Mouse (Mus musculus): ENCODE measurements around the gene Trim44. TPM values are rescaled to one million over a fixed set of nuclear protein-coding genes. Genes with fewer than 3 reads are reported as not detected.

Gene Trim44
- polyA plus RNA-seq, 1 experiment from 2014 or later: 4.9 TPM

DNA sequence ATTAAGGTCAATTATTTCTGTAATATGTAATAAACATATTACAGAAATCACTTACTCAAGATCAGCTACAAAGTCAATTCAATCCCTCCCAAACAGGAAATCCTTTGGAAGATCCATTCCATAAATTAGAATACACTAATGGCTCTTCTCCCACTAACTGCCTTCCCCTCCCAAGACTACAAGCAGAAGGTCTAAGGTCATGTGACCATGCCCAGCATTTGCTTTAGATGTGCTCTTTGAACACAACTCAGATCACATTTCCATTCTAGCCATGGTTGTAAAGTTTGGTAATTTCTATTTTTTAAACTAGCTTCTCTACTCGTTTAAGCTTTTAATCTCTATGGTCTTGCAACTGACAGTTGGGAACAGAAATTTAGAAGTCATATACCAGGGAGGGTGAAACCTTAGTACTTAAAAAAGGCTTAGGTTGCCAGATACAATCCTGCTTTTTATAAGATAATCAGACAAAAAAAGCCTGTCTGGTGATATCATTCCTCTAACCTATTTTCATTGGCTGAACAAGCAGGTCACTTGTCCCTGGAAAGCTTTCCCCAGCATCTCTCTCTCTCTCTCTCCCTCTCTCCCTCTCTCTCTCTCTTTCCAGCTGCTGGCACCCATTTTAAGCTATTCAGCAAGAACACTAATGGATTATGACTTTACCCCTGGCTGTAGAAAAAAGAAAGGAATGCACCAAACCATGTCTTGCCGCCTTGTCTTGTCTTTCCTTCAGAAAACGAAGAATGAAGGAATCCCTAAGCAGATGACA, 24.4 kb downstream of the Trim44 start:
- no peaks in the 10 kb centered on the region for H3K36me3 ChIP-seq (replicated peaks; ENCODE audit: insufficient read depth, low read length)
- H3K27me3 ChIP-seq (ENCODE audit: insufficient read depth, low read length): no peaks in the 10 kb centered on the region
- H3K27ac ChIP-seq (ENCODE audit: low read depth): no peak overlapping the region
- peaks cover 32% of the 10 kb centered on the region for H3K4me1 ChIP-seq (ENCODE audit: insufficient read depth)
- ATAC-seq: no peak
- no peak for DNase-seq
- no peak overlapping the region for H3K4me2 ChIP-seq (ENCODE audit: low read depth, low read length)
- no peak overlapping the region for H3K4me3 ChIP-seq (ENCODE audit: low read depth, low read length)
- no peaks in the 10 kb centered on the region for H3K9me3 ChIP-seq (ENCODE audit: low read length)
- TF ChIP-seq CTCF (IDR thresholded peaks at IDR 0.05; ENCODE audit: low read depth) (no peak), EP300 (IDR thresholded peaks at IDR 0.05; ENCODE audit: low read depth) (no peak)
- no peak overlapping the region for H3K9ac ChIP-seq (replicated peaks)
- 64% methylated on average over 3 of the region's 3 CpGs for WGBS (ENCODE audit: insufficient replicate concordance)

DNA sequence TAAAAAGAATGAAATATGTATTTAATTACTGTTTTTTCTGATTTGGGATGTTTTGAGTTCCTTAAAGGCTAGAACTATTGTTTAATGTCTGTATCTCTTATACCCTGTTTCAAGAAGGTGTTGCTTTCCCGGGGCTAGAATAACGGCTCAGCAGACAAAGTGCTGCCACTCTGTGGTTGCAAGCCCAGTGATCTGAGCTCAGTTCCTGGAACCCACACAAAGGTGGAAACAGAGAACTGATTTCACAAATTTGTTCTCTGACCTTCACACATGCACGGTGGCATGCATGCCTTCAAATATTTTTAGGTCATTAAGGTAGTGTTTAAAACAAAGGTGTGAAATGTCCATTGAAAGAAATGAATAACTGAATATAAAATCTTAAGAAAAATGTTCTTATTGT, 25.1 kb downstream of the Trim44 start:
- H3K9me3 ChIP-seq (ENCODE audit: low read length): no peaks in the 10 kb centered on the region
- 29% methylated on average over 3 of the region's 3 CpGs for WGBS (ENCODE audit: insufficient replicate concordance)
- ATAC-seq (no peak), DNase-seq (no peak)
- H3K27ac ChIP-seq (ENCODE audit: low read depth): no peak overlapping the region
- no peaks in the 10 kb centered on the region for H3K36me3 ChIP-seq (replicated peaks; ENCODE audit: insufficient read depth, low read length)
- H3K4me2 ChIP-seq (ENCODE audit: low read depth, low read length): no peak overlapping the region
- H3K4me3 ChIP-seq (ENCODE audit: low read depth, low read length): no peak overlapping the region
- no peaks in the 10 kb centered on the region for H3K27me3 ChIP-seq (ENCODE audit: insufficient read depth, low read length)
- H3K9ac ChIP-seq (replicated peaks): no peak overlapping the region
- TF ChIP-seq CTCF (IDR thresholded peaks at IDR 0.05; ENCODE audit: low read depth): peak; percentile 30; the same call in 1 of the 2 replicates
- TF ChIP-seq EP300 (IDR thresholded peaks at IDR 0.05; ENCODE audit: low read depth): no peak
- H3K4me1 ChIP-seq (ENCODE audit: insufficient read depth): peaks cover 32% of the 10 kb centered on the region

DNA sequence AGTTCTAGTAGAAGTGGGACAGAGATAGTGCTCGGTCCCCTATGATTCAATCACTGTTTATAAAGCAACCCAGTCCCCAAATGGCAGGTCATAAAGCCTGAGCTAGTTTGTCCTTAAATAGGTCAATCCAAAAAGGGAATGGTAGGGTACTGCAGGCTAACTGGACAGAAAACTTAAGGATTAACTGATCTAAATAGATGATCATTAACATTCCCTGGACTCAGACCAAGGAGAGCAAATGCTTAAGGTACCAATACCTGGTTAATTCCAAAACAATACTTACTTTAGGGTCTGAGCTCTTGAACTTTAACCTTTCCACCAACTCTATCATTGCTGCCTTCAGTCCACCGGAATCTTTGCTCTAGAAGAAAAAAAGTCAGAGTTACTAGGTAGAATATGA, 27.0 kb downstream of the Trim44 start:
- H3K4me2 ChIP-seq (ENCODE audit: low read depth, low read length): no peak overlapping the region
- H3K9ac ChIP-seq (replicated peaks): no peak overlapping the region
- H3K36me3 ChIP-seq (replicated peaks; ENCODE audit: insufficient read depth, low read length): no peaks in the 10 kb centered on the region
- H3K4me1 ChIP-seq (ENCODE audit: insufficient read depth): peaks cover 32% of the 10 kb centered on the region
- H3K27ac ChIP-seq (ENCODE audit: low read depth): no peak overlapping the region
- TF ChIP-seq CTCF (IDR thresholded peaks at IDR 0.05; ENCODE audit: low read depth) (no peak), EP300 (IDR thresholded peaks at IDR 0.05; ENCODE audit: low read depth) (no peak)
- no peaks in the 10 kb centered on the region for H3K9me3 ChIP-seq (ENCODE audit: low read length)
- 71% methylated on average over 2 of the region's 2 CpGs for WGBS (ENCODE audit: insufficient replicate concordance)
- no peak overlapping the region for H3K4me3 ChIP-seq (ENCODE audit: low read depth, low read length)
- no peaks in the 10 kb centered on the region for H3K27me3 ChIP-seq (ENCODE audit: insufficient read depth, low read length)
- ATAC-seq (no peak), DNase-seq (no peak)

DNA sequence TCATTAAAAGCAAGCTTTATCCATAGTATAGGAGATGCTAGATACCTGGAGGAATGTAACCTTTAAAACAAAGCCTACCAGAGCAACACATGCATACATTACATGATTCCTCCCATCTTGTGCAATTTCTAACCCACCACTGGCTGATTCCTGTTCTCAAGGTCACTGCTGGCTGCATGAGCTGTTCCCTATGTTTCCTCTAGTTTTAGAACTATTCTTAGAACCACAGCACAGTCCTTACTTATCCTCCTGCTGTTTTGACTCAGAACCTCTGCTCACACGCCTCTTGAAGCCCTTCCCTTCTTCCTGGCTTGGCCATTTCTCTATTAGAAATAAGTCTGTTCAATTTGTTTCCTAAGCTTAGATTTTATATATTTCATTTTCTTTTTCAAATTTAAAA, 28.7 kb downstream of the Trim44 start:
- Histone ChIP-seq H3K36me3 (replicated peaks; ENCODE audit: insufficient read depth, low read length) (no peaks in the 10 kb centered on the region; the same call in 1 of the 2 replicates), H3K4me1 (ENCODE audit: insufficient read depth) (peaks cover 23% of the 10 kb centered on the region), H3K9me3 (ENCODE audit: low read length) (no peaks in the 10 kb centered on the region), H3K27me3 (ENCODE audit: insufficient read depth, low read length) (no peaks in the 10 kb centered on the region), H3K27ac (ENCODE audit: low read depth) (no peak overlapping the region), H3K4me3 (ENCODE audit: low read depth, low read length) (no peak overlapping the region), H3K9ac (replicated peaks) (no peak overlapping the region), H3K4me2 (ENCODE audit: low read depth, low read length) (no peak overlapping the region)
- no peak for ATAC-seq
- no peak for TF ChIP-seq CTCF (IDR thresholded peaks at IDR 0.05; ENCODE audit: low read depth)
- TF ChIP-seq EP300 (IDR thresholded peaks at IDR 0.05; ENCODE audit: low read depth): no peak
- WGBS (ENCODE audit: insufficient replicate concordance): 53% methylated on average over 1 of the region's 1 CpGs
- no peak for DNase-seq

DNA sequence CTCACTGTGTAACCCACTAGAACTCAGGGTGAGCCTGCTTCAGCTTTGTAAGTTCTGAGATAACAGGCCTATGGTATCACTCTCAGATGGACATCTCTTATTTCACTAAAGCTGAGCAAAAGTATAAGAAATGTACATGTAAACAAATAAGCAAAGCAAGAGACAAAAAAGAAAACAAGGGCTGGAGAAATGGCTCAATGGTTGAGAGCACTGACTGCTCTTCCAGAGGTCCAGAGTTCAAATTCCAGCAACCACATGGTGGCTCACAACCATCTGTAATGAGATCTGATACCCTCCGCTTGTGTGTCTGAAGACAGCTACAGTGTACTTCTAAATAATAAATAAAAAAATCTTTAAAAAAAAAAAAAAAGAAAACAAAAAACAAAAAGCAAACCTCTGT, 29.2 kb downstream of the Trim44 start:
- no peak for DNase-seq
- Histone ChIP-seq H3K36me3 (replicated peaks; ENCODE audit: insufficient read depth, low read length) (no peaks in the 10 kb centered on the region; the same call in none of the 2 replicates), H3K9ac (replicated peaks) (no peak overlapping the region), H3K9me3 (ENCODE audit: low read length) (no peaks in the 10 kb centered on the region), H3K4me2 (ENCODE audit: low read depth, low read length) (no peak overlapping the region), H3K27ac (ENCODE audit: low read depth) (no peak overlapping the region), H3K4me1 (ENCODE audit: insufficient read depth) (peaks cover 18% of the 10 kb centered on the region), H3K4me3 (ENCODE audit: low read depth, low read length) (no peak overlapping the region), H3K27me3 (ENCODE audit: insufficient read depth, low read length) (no peaks in the 10 kb centered on the region)
- no peak for TF ChIP-seq EP300 (IDR thresholded peaks at IDR 0.05; ENCODE audit: low read depth)
- no peak for TF ChIP-seq CTCF (IDR thresholded peaks at IDR 0.05; ENCODE audit: low read depth)
- no peak for ATAC-seq
- WGBS (ENCODE audit: insufficient replicate concordance): 89% methylated on average over 1 of the region's 1 CpGs

DNA sequence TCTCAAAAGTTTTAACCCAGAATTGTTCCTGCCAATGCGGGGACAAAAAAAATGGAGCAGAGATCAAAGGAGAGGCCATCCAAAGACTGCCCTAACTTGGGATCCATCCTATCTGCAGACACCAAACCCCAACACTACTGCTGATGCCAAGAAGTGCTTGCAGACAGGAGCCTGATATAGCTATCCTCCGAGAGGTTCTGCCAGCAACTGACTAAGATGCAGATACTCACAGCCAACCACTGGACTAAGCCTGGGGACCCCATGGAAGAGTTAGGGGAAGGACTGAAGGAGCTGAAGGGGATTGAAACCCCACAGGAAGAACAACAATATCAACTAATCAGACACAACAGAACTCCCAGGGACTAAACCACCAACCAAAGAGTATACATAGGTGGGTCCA, 30.3 kb downstream of the Trim44 start:
- 75% methylated on average over 2 of the region's 2 CpGs for WGBS (ENCODE audit: insufficient replicate concordance)
- H3K36me3 ChIP-seq (replicated peaks; ENCODE audit: insufficient read depth, low read length): no peaks in the 10 kb centered on the region; the same call in none of the 2 replicates
- no peaks in the 10 kb centered on the region for H3K9me3 ChIP-seq (ENCODE audit: low read length)
- no peak overlapping the region for H3K9ac ChIP-seq (replicated peaks)
- ATAC-seq (no peak), DNase-seq (no peak)
- no peaks in the 10 kb centered on the region for H3K27me3 ChIP-seq (ENCODE audit: insufficient read depth, low read length)
- TF ChIP-seq EP300 (IDR thresholded peaks at IDR 0.05; ENCODE audit: low read depth) (no peak), CTCF (IDR thresholded peaks at IDR 0.05; ENCODE audit: low read depth) (no peak)
- H3K4me1 ChIP-seq (ENCODE audit: insufficient read depth): peaks cover 14% of the 10 kb centered on the region
- H3K4me2 ChIP-seq (ENCODE audit: low read depth, low read length): no peak overlapping the region
- no peak overlapping the region for H3K27ac ChIP-seq (ENCODE audit: low read depth)
- no peak overlapping the region for H3K4me3 ChIP-seq (ENCODE audit: low read depth, low read length)
